Mouse (Mus musculus) brain, embryonic 18.5 days (tissue): ENCODE results near the gene Otulinl.
"Not testable (repeated sequence)": the region's sequence is repeated elsewhere in the genome, so short reads cannot be mapped to it uniquely, and the experiment has no call there.

Experiments used
- DNase-seq: peaks from one replicate; pipeline ENCODE4 v3.0.0-alpha.2; 2012; ENCODE audit warnings: low read depth, low spot score

The Otulinl gene

GRCm38 (mm10) chr15:27681419-27682187 is at the start of gene Otulinl:
Gene Otulinl, minus strand, starts transcription at chr15:27681579.
- DNase-seq = peak; percentile 87

DNA sequence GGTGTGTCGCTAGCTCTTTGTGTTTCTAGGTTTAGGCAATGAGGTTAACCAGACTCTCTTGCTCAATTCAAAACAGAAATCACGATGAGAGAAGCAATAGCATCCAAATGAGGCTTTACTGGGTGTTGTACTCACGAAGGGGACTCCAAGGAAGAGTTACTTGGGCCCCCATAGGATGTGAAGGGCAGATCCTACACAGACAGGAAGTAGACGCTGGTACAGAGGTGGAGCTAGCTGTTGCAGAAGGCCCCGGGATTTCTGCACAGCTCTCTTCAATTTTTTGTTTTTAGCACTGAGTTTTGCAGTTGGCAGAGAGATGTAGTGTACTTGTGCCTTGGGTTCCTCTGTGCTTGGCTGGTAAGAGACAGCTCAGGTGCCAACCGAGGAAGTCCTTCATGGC is 44.8 kb upstream of the Otulinl start:
- no peak for DNase-seq

DNA sequence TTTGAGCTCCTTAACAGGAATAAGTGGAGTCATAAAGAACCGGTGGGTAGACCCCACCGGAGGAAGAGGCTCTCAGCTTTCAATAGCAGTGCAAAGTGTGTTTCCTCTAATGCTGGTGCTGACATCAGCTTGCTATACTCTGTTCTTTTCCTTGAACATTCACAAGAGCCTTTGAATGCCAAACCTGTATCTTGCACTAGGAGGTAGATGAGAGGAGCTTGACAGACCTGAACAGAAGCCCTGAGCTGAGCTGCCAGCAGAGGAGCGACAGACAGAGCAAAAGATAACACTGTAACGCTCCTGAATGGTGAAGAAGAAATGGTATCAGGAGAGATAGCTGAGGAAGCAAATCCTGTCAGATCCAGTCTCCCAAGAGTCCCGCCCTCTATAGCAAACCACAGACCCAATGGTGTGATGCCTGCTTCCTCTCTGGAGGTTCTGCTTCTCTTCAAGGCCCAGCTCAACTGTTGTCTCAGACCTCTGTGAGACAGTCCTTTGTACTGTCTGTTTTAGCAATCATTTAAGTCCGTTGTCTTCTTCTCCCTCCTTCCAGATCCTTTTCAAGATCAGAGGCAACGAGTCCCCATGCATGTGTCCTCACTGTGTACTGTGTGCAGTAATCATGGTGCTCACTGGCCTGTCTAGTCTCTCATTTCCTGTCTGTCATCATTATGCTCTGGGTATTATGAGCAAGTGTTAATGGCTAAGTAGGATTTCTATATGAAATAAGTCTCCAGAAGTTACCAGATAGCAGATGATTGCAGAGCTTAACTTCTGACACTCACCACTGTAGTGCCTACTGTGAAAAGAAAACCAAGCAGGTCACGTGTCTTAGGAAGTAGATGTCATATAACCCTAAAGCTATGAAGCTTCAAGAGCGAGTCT is 43.7 kb upstream of the Otulinl start:
- DNase-seq = no peak

- no peak for DNase-seq
These were observed 42.9 kb upstream of the Otulinl start for GRCm38 (mm10) chr15:27724298-27724697.

DNA sequence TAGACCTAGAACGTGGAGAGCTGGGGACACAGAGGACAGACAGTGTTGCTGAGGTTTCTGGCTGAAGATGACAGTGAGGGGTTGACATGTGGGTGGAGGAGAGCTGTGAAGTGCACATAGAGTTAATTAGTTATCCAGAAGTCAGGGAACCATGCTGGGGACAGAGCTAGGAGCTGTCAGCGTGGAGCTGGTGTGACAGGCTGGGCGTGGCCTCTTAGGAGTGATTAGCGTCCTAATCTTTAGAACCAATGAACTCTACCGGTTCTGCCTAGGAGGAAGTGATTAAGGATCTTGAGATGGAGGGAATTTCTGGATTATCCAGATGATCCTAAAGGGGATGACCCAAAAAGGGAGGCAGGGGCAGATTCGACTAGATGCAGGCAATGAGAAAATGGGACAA is 42.4 kb upstream of the Otulinl start:
- no peak for DNase-seq

GRCm38 (mm10) chr15:27720297-27720696 is 38.9 kb upstream of the Otulinl start:
- DNase-seq = not testable (repeated sequence)

DNA sequence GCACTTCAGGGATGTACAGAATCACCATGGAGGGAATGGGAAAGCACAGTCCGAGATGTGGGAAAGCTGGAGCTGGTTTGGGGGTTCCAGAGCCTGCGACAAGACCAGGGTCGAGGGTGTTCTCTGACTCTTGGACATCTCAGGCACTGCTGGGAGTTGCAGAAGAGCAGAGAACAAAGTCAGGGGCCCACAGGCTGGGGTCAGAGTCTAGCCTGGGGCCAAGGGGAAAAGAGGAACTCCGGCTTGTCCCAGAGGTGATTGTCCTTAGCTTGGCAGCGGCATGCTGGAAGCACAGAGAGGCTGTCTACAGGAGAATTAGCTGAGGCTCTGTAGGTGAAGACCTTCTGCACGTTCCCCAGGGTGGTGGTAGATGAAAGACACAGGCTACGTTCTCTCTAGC is 37.3 kb upstream of the Otulinl start:
- no peak for DNase-seq

- no peak for DNase-seq
These were observed 34.0 kb upstream of the Otulinl start for GRCm38 (mm10) chr15:27715331-27715730.

DNA sequence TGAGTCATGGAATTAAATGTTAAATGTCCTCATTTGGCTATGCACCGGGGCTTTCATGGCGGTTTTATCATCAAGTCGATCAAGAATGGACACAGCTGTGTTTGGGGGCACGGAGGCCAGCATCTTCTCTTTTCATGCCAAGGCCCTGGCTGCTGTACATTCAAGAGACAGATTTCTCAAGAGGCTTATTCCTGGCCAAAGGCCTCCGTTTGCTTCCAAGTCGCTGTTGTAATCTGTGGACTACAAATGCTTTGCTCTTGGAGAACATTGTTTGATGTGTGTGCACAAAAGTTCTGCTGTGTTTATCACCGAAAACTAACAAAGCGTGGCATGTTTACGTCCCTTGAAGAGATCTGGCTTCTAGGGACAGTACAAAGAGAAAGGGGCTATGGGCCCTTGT is 29.3 kb upstream of the Otulinl start:
- no peak for DNase-seq

DNA sequence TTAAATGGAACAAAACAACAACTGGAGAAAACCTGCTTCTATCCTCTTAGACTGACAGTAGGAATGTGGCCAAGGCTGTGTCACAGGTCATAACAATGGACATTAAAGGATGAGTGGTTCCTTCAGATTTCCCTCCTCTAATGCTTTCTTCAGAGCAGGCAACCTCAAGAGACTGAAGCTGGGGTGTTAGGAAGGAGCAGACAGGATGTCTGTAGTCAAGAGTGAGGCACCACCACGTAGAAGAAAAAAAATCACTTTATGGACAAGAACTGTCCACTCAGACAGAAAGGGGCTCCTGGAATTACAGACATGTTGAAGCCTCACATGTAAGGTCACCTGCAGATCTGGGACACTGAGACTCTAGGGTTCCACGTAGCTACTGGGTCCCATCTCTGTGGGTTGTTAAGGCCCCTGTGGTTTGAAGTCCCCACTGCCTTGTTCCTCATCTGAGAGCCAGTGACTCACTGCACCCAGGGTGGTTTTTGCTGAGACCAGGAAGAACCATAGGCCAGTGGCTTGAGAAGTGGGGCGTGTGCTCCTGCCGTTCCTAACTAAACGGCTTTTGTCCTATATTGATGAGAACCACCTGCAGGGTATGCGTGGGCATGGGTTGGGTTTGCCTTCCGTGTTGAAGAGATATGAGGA is 27.7 kb upstream of the Otulinl start:
- no peak for DNase-seq

GRCm38 (mm10) chr15:27708499-27708898 is 27.1 kb upstream of the Otulinl start:
- DNase-seq = no peak

GRCm38 (mm10) chr15:27702972-27703313 is 21.6 kb upstream of the Otulinl start:
- no peak for DNase-seq

DNA sequence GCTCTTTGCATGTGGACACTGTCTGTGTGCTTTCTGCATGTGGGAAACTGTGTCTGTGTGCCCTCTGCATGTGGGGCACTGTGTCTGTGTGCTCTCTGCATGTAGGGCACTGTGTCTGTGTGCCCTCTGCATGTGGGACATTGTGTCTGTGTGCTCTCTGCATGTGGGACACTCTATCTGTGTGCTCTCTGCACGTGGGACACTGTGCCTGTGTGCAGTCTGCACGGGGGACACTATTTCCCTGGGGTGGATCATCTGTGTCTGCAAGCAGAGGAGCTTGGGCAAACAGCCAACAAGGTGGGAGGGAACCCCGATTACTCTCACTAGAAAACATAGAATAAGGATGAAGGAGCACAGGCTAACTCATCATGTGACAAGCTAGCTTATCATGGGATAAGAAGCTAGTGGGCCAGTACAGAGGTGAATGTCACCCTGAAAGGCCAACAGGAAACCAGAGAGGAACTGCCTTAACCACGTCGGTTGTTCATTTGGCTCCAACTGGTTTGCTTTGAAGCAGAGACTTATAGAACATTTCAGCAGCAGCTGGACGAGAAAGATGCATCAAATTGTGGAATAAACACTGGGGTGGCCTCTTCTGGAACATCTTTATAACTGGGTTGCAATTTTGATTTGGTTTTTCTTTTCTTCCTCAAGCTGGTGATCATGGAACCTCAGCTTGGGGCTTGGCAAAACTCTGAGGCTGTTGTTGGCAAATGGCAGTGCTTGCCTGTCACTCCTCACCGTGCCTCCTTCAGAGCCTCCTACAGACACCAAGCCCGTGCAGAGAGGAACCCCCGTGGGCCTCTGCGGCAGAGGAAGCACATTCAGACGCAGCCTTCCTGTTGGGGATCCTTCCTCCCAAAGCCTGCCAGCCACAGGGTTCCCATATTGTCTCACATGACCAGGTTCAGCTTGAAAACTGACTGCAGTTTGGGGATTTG is 20.9 kb upstream of the Otulinl start:
- DNase-seq = no peak

DNA sequence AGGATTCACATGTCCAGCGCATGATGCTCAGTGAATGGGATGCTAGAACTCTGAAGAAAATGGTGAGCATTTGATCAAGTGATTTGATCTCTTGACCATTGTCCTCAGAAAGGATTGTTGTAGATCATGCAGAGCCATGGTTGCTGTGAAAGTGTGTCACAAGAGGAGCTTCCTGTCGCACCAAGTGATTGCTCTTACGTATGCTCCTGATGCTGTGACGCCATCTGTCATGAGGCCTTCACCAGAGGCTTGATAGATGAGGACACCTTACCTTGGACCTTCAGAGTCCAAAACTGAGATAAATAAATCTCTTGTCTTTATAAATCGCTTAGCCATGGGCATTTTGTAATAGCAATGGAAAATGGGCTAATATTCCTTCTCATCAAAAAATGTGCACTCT is 16.3 kb upstream of the Otulinl start:
- DNase-seq = no peak

DNA sequence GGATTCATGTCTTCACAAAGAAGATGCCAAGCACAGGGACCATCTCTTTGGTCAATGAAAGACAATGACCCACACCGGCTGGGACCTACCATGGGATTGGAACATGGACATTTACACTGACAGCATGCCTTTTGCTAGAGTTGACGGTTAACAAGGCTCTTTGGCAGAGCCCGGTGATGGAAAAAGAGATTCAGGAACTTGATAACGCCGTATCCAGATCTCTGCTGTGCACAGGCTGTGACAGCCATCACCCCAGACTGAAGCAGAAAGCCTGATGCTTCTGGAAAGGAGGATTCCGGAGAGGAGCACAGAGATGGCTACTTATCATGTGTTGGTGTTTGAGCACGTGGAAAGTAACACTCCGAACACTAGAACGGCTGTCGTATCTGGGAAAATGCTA is 11.9 kb upstream of the Otulinl start:
- no peak for DNase-seq

DNA sequence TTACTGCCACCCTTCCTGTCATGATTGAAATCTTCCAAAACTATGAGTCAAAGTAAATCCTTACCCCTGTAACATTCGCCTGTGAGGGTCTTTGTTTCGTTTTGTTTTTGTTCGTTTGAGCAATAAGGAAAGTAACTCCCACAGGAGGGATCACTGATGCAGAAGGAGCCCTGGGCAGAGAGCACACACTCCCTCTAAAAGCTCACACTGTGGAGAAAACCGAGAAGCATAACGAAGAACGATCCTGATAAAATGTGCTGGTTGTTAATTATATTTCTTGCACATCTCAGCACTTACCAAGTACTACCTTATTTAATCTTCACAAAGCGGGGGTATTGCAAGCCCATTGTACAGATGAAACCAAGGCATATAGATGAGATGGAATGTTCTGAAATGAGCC is 10.8 kb upstream of the Otulinl start:
- DNase-seq = no peak

DNA sequence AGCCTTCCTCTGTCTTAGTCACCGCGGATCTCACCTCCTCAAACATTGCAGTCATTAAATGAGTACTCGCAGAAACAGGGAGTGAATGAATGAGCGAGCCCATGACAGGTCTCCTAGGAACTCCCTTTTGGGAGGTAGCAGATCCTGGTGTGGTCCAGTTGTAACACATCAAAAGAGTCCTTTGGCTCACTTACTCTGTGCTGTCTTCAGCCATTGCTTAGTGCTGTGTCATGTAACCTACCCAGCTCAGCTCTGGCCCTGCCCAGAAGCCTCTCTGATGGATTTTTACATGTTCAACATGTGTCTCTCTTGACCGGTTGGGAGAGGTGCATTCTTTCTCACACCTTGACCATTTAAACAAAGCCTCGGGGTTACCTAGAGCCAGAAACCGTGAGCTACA is 9.8 kb upstream of the Otulinl start:
- no peak for DNase-seq

DNA sequence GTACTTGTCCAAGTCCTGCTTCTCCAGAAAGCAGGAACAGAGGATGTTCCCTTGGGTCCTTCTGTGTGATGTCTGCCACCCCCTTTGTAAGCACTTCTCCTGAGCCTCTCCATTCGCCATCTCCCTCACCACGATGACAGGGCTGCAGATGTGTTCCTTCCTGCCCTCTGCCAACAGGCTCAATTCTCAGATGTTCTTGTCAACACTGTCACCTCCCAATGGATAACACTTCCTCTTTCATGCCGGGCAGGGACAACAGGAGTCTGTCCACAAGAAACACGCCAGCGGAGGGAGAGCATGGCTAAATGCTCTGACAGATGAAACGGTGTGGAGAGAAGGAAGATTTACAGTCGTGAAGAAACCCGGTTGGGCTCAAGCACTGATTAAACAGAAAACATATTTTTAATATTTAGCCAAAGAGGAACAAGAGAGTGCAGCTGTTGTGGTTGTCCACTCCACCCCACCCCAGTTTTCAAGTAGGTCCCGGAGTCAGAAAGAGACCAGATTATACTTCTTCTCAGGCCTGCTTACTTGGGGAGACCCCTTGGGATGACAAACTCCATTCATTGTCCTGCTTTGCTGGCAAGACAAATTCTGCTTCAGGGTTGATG is 6.8 kb upstream of the Otulinl start:
- DNase-seq = no peak

- no peak for DNase-seq
These were observed 3.4 kb upstream of the Otulinl start for GRCm38 (mm10) chr15:27684813-27685212.

GRCm38 (mm10) chr15:27683206-27683605 is 1.8 kb upstream of the Otulinl start:
- no peak for DNase-seq

- no peak for DNase-seq
These were observed 1.2 kb upstream of the Otulinl start for GRCm38 (mm10) chr15:27682619-27683018.
